Mouse (Mus musculus): ENCODE results near the gene C4bp. TPM values are rescaled to one million over a fixed set of nuclear protein-coding genes. Genes with fewer than 3 reads are reported as not detected.
"Not testable (repeated sequence)": the region's sequence is repeated elsewhere in the genome, so short reads cannot be mapped to it uniquely, and the experiment has no call there.

C4bp gene
- total RNA-seq (2015) (not detected in 2 replicates), total RNA-seq (2017) (not detected in 2 replicates)

GRCm38 (mm10) chr1:130661454-130661853 lies at the start of gene C4bp:
Gene C4bp (minus strand): TSS chr1:130661632.
- ATAC-seq (ENCODE audit: poor library complexity, severe bottlenecking): no peak

GRCm38 (mm10) chr1:130710283-130711080 lies 49.0 kb upstream of the C4bp start:
- ATAC-seq (ENCODE audit: poor library complexity, severe bottlenecking): no peak

GRCm38 (mm10) chr1:130703613-130704012 lies 42.2 kb upstream of the C4bp start:
- ATAC-seq (ENCODE audit: poor library complexity, severe bottlenecking): no peak

- no peak for ATAC-seq (ENCODE audit: poor library complexity, severe bottlenecking)
Observed at GRCm38 (mm10) chr1:130701976-130702375, 40.5 kb upstream of the C4bp start.

- peak; percentile 79 for ATAC-seq (ENCODE audit: poor library complexity, severe bottlenecking)
Observed at GRCm38 (mm10) chr1:130699937-130700633, 38.7 kb upstream of the C4bp start.

- ATAC-seq (ENCODE audit: poor library complexity, severe bottlenecking): no peak
Observed at GRCm38 (mm10) chr1:130698601-130699000, 37.2 kb upstream of the C4bp start.

GRCm38 (mm10) chr1:130683905-130684304 lies 22.5 kb upstream of the C4bp start:
- no peak for ATAC-seq (ENCODE audit: poor library complexity, severe bottlenecking)

- ATAC-seq (ENCODE audit: poor library complexity, severe bottlenecking): no peak
Observed at GRCm38 (mm10) chr1:130681656-130682413, 20.4 kb upstream of the C4bp start.

GRCm38 (mm10) chr1:130681075-130681474 lies 19.6 kb upstream of the C4bp start:
- ATAC-seq (ENCODE audit: poor library complexity, severe bottlenecking): no peak

- no peak for ATAC-seq (ENCODE audit: poor library complexity, severe bottlenecking)
Observed at GRCm38 (mm10) chr1:130678551-130678950, 17.1 kb upstream of the C4bp start.

GRCm38 (mm10) chr1:130663576-130663975 lies 2.1 kb upstream of the C4bp start:
- not testable (repeated sequence) for ATAC-seq (ENCODE audit: poor library complexity, severe bottlenecking)

GRCm38 (mm10) chr1:130659641-130660040 lies 1.8 kb downstream of the C4bp start:
- ATAC-seq (ENCODE audit: poor library complexity, severe bottlenecking): not testable (repeated sequence)

GRCm38 (mm10) chr1:130644103-130644502 lies 17.3 kb downstream of the C4bp start:
- no peak for ATAC-seq (ENCODE audit: poor library complexity, severe bottlenecking)

GRCm38 (mm10) chr1:130640967-130641366 lies 20.5 kb downstream of the C4bp start:
- ATAC-seq (ENCODE audit: poor library complexity, severe bottlenecking): no peak

GRCm38 (mm10) chr1:130633761-130634410 lies 27.5 kb downstream of the C4bp start:
- ATAC-seq (ENCODE audit: poor library complexity, severe bottlenecking): peak; percentile 99

GRCm38 (mm10) chr1:130633316-130633715 lies 28.1 kb downstream of the C4bp start:
- ATAC-seq (ENCODE audit: poor library complexity, severe bottlenecking): no peak

- no peak for ATAC-seq (ENCODE audit: poor library complexity, severe bottlenecking)
Observed at GRCm38 (mm10) chr1:130629521-130629920, 31.9 kb downstream of the C4bp start, which contains the start of gene Zp3r. Gene Zp3r (minus strand): TSS chr1:130629621.

- ATAC-seq (ENCODE audit: poor library complexity, severe bottlenecking): no peak
Observed at GRCm38 (mm10) chr1:130596291-130596690, 65.1 kb downstream of the C4bp start.

GRCm38 (mm10) chr1:130588659-130589058 lies 72.8 kb downstream of the C4bp start:
- no peak for ATAC-seq (ENCODE audit: poor library complexity, severe bottlenecking)

All from megakaryocyte, adult 5-6 weeks (primary cell).